Mouse (Mus musculus): ENCODE data around the gene Ptrh2.

DNA sequence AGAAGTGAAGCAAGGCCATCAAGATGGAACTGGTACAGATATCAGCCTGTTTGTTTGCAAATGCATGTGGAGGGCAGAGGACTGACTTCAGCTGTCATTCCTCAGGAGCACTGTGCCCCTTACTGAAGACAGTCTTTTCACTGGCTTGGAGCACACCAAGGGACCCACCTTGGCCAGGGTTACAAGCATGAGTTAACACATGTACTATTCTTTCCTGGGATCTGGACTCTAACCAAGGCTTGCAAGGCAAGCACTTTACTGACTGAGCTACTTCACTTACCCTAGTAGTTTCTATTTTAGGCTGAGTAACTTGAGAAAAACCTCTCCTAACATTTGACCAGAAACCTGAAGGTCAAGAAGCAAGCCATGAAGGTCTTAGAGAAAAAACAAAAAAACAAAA is 30.8 kb downstream of the Ptrh2 start:
- TF ChIP-seq CTCF (IDR thresholded peaks at IDR 0.05; ENCODE audit: low read depth) (no peak), EP300 (IDR thresholded peaks at IDR 0.05; ENCODE audit: low read depth) (no peak)
